Mouse (Mus musculus): Measurements from ENCODE around the gene Gm10031. TPM values are rescaled to one million over a fixed set of nuclear protein-coding genes. Genes with fewer than 3 reads are reported as not detected.
"Not testable (repeated sequence)": the region's sequence is repeated elsewhere in the genome, so short reads cannot be mapped to it uniquely, and the experiment has no call there.

Gm10031 gene
- 0.25 and 1.3 TPM in 2 replicates for polyA plus RNA-seq (2015; fragmentation: Nextera tagmentation; extraction: Ambion mirVana)

- not testable (repeated sequence) for H3K27me3 ChIP-seq; H3K27ac ChIP-seq; H3K4me2 ChIP-seq; ATAC-seq (ENCODE audit: insufficient number of reproducible peaks, insufficient read depth, low FRiP score, low TSS enrichment, low read depth); H3K4me1 ChIP-seq; H3K9ac ChIP-seq; H3K36me3 ChIP-seq; H3K4me3 ChIP-seq; H3K9me3 ChIP-seq
- 90% methylated on average over 22 of the region's 22 CpGs for WGBS
Measured at GRCm38 (mm10) chr1:156523842-156524241, at the start of gene Gm10031. TSS of gene Gm10031 (plus strand) at chr1:156524012.

- H3K4me3 ChIP-seq, result no peak overlapping the region
- H3K9me3 ChIP-seq, result 0 out of 2 replicates have a peak, but pooled peaks cover under 1% of the 10 kb centered on the region
- peaks cover 18% of the 10 kb centered on the region for H3K4me1 ChIP-seq
- no peak overlapping the region for H3K27ac ChIP-seq
- H3K9ac ChIP-seq, result no peak overlapping the region
- no peak overlapping the region for H3K4me2 ChIP-seq
- WGBS, result 44% methylated on average over 3 of the region's 3 CpGs
- ATAC-seq (ENCODE audit: insufficient number of reproducible peaks, insufficient read depth, low FRiP score, low TSS enrichment, low read depth), result no peak
- H3K36me3 ChIP-seq, result no peaks in the 10 kb centered on the region
- H3K27me3 ChIP-seq, result no peaks in the 10 kb centered on the region
Measured at GRCm38 (mm10) chr1:156474854-156475253, 49.0 kb upstream of the Gm10031 start.

- no peak for ATAC-seq (ENCODE audit: insufficient number of reproducible peaks, insufficient read depth, low FRiP score, low TSS enrichment, low read depth)
Measured at GRCm38 (mm10) chr1:156476016-156476415, 47.8 kb upstream of the Gm10031 start.

GRCm38 (mm10) chr1:156476535-156476934 lies 47.3 kb upstream of the Gm10031 start:
- Histone ChIP-seq H3K27ac (no peak overlapping the region), H3K36me3 (no peaks in the 10 kb centered on the region), H3K4me1 (peaks cover 14% of the 10 kb centered on the region), H3K27me3 (no peaks in the 10 kb centered on the region), H3K4me3 (no peak overlapping the region), H3K4me2 (no peak overlapping the region), H3K9ac (no peak overlapping the region), H3K9me3 (no peaks in the 10 kb centered on the region)
- ATAC-seq (ENCODE audit: insufficient number of reproducible peaks, insufficient read depth, low FRiP score, low TSS enrichment, low read depth), result no peak
- 35% methylated on average over 7 of the region's 7 CpGs for WGBS

More at GRCm38 (mm10) chr1:156476016-156476415, 47.8 kb upstream of the Gm10031 start:
- Histone ChIP-seq H3K36me3 (no peaks in the 10 kb centered on the region), H3K27ac (no peak overlapping the region), H3K4me1 (peaks cover 14% of the 10 kb centered on the region), H3K27me3 (no peaks in the 10 kb centered on the region), H3K4me2 (no peak overlapping the region), H3K4me3 (no peak overlapping the region), H3K9me3 (no peaks in the 10 kb centered on the region), H3K9ac (no peak overlapping the region)
- 32% methylated on average over 2 of the region's 2 CpGs for WGBS

GRCm38 (mm10) chr1:156481826-156482225 lies 42.0 kb upstream of the Gm10031 start:
- no peak overlapping the region for H3K4me3 ChIP-seq
- WGBS, result 76% methylated on average over 3 of the region's 3 CpGs
- no peak overlapping the region for H3K27ac ChIP-seq
- ATAC-seq (ENCODE audit: insufficient number of reproducible peaks, insufficient read depth, low FRiP score, low TSS enrichment, low read depth), result no peak
- H3K27me3 ChIP-seq, result no peaks in the 10 kb centered on the region
- no peaks in the 10 kb centered on the region for H3K36me3 ChIP-seq
- no peak overlapping the region for H3K9ac ChIP-seq
- H3K4me1 ChIP-seq, result no peaks in the 10 kb centered on the region
- no peak overlapping the region for H3K4me2 ChIP-seq
- H3K9me3 ChIP-seq, result no peaks in the 10 kb centered on the region

- ATAC-seq (ENCODE audit: insufficient number of reproducible peaks, insufficient read depth, low FRiP score, low TSS enrichment, low read depth), result no peak
- H3K4me2 ChIP-seq, result no peak overlapping the region
- no peak overlapping the region for H3K9ac ChIP-seq
- no peak overlapping the region for H3K27ac ChIP-seq
- no peaks in the 10 kb centered on the region for H3K36me3 ChIP-seq
- H3K4me3 ChIP-seq, result no peak overlapping the region
- no peaks in the 10 kb centered on the region for H3K27me3 ChIP-seq
- H3K4me1 ChIP-seq, result no peaks in the 10 kb centered on the region
- no peaks in the 10 kb centered on the region for H3K9me3 ChIP-seq
- WGBS, result 94% methylated on average over 7 of the region's 7 CpGs
Measured at GRCm38 (mm10) chr1:156487498-156487897, 36.3 kb upstream of the Gm10031 start.

GRCm38 (mm10) chr1:156488031-156488430 lies 35.8 kb upstream of the Gm10031 start:
- no peaks in the 10 kb centered on the region for H3K27me3 ChIP-seq
- 81% methylated on average over 5 of the region's 5 CpGs for WGBS

GRCm38 (mm10) chr1:156491226-156491796 lies 32.5 kb upstream of the Gm10031 start:
- Histone ChIP-seq H3K36me3 (no peaks in the 10 kb centered on the region), H3K27ac (no peak overlapping the region), H3K9ac (no peak overlapping the region), H3K27me3 (no peaks in the 10 kb centered on the region), H3K4me3 (no peak overlapping the region), H3K4me2 (no peak overlapping the region), H3K9me3 (no peaks in the 10 kb centered on the region), H3K4me1 (no peaks in the 10 kb centered on the region)
- WGBS, result 75% methylated on average over 4 of the region's 4 CpGs
- ATAC-seq (ENCODE audit: insufficient number of reproducible peaks, insufficient read depth, low FRiP score, low TSS enrichment, low read depth), result no peak

More at GRCm38 (mm10) chr1:156488031-156488430, 35.8 kb upstream of the Gm10031 start:
- Histone ChIP-seq H3K4me2 (no peak overlapping the region), H3K9ac (no peak overlapping the region), H3K27ac (no peak overlapping the region), H3K4me1 (no peaks in the 10 kb centered on the region), H3K4me3 (no peak overlapping the region), H3K9me3 (no peaks in the 10 kb centered on the region), H3K36me3 (no peaks in the 10 kb centered on the region)
- ATAC-seq (ENCODE audit: insufficient number of reproducible peaks, insufficient read depth, low FRiP score, low TSS enrichment, low read depth), result no peak

- 63% methylated on average over 8 of the region's 8 CpGs for WGBS
- Histone ChIP-seq H3K27ac (no peak overlapping the region), H3K36me3 (no peaks in the 10 kb centered on the region), H3K27me3 (no peaks in the 10 kb centered on the region), H3K4me2 (no peak overlapping the region), H3K4me1 (no peaks in the 10 kb centered on the region), H3K9ac (no peak overlapping the region), H3K4me3 (no peak overlapping the region), H3K9me3 (no peaks in the 10 kb centered on the region)
- ATAC-seq (ENCODE audit: insufficient number of reproducible peaks, insufficient read depth, low FRiP score, low TSS enrichment, low read depth), result no peak
Measured at GRCm38 (mm10) chr1:156495025-156495424, 28.8 kb upstream of the Gm10031 start.

GRCm38 (mm10) chr1:156496910-156497309 lies 26.9 kb upstream of the Gm10031 start:
- Histone ChIP-seq H3K4me2 (no peak overlapping the region), H3K9me3 (no peaks in the 10 kb centered on the region), H3K9ac (no peak overlapping the region), H3K27ac (no peak overlapping the region), H3K4me1 (no peaks in the 10 kb centered on the region), H3K27me3 (no peaks in the 10 kb centered on the region), H3K36me3 (no peaks in the 10 kb centered on the region), H3K4me3 (no peak overlapping the region)
- ATAC-seq (ENCODE audit: insufficient number of reproducible peaks, insufficient read depth, low FRiP score, low TSS enrichment, low read depth), result no peak
- 71% methylated on average over 5 of the region's 5 CpGs for WGBS

GRCm38 (mm10) chr1:156504945-156505523 lies 18.8 kb upstream of the Gm10031 start:
- Histone ChIP-seq H3K4me1 (no peaks in the 10 kb centered on the region), H3K9ac (no peak overlapping the region), H3K27ac (no peak overlapping the region), H3K9me3 (no peaks in the 10 kb centered on the region), H3K27me3 (no peaks in the 10 kb centered on the region), H3K4me2 (no peak overlapping the region), H3K36me3 (no peaks in the 10 kb centered on the region), H3K4me3 (no peak overlapping the region)
- no peak for ATAC-seq (ENCODE audit: insufficient number of reproducible peaks, insufficient read depth, low FRiP score, low TSS enrichment, low read depth)
- 79% methylated on average over 5 of the region's 5 CpGs for WGBS

GRCm38 (mm10) chr1:156505901-156506300 lies 17.9 kb upstream of the Gm10031 start:
- Histone ChIP-seq H3K27me3 (no peaks in the 10 kb centered on the region), H3K4me1 (no peaks in the 10 kb centered on the region), H3K9ac (no peak overlapping the region), H3K9me3 (no peaks in the 10 kb centered on the region), H3K27ac (no peak overlapping the region), H3K4me2 (no peak overlapping the region), H3K4me3 (no peak overlapping the region), H3K36me3 (no peaks in the 10 kb centered on the region)
- 76% methylated on average over 2 of the region's 2 CpGs for WGBS
- no peak for ATAC-seq (ENCODE audit: insufficient number of reproducible peaks, insufficient read depth, low FRiP score, low TSS enrichment, low read depth)
